Mouse (Mus musculus) adrenal gland, adult 8-10 months (tissue): ENCODE measurements at regions not wholly inside any gene's neighbourhood (a gene's known extent, or its start where the extent isn't known, plus 50 kb on each side); places are given as distances from the start of the nearest gene placed in this dataset.

Experiments used
- DNase-seq: peaks from one replicate; pipeline ENCODE4 v3.0.0; 2022

GRCm38 (mm10) chr1:194030651-194031228, 587.3 kb upstream of the Plxna2 start:
- DNase-seq, result no peak

GRCm38 (mm10) chr1:194026958-194027692, 590.9 kb upstream of the Plxna2 start:
- DNase-seq, result no peak

GRCm38 (mm10) chr1:194026213-194026612, 591.8 kb upstream of the Plxna2 start:
- DNase-seq, result no peak

GRCm38 (mm10) chr1:194019282-194019681, 598.7 kb upstream of the Plxna2 start:
- no peak for DNase-seq

GRCm38 (mm10) chr1:193992226-193992625, 622.1 kb upstream of the Camk1g start:
- no peak for DNase-seq

GRCm38 (mm10) chr1:193989956-193990675, 620.0 kb upstream of the Camk1g start:
- DNase-seq, result no peak

- no peak for DNase-seq
Observed at GRCm38 (mm10) chr1:193988970-193989904, 619.1 kb upstream of the Camk1g start.

GRCm38 (mm10) chr1:193980571-193980970, 610.5 kb upstream of the Camk1g start:
- DNase-seq, result peak; percentile 57

GRCm38 (mm10) chr1:193971537-193971936, 601.4 kb upstream of the Camk1g start:
- DNase-seq, result no peak

- DNase-seq, result no peak
Observed at GRCm38 (mm10) chr1:193969264-193969908, 599.3 kb upstream of the Camk1g start.

- no peak for DNase-seq
Observed at GRCm38 (mm10) chr1:193967957-193968926, 598.1 kb upstream of the Camk1g start.

GRCm38 (mm10) chr1:193966652-193967555, 596.8 kb upstream of the Camk1g start:
- DNase-seq, result no peak

GRCm38 (mm10) chr1:193965278-193965677, 595.2 kb upstream of the Camk1g start:
- no peak for DNase-seq

- no peak for DNase-seq
Observed at GRCm38 (mm10) chr1:193951936-193952335, 581.8 kb upstream of the Camk1g start.

GRCm38 (mm10) chr1:193949817-193950216, 579.7 kb upstream of the Camk1g start:
- DNase-seq, result no peak

- DNase-seq, result no peak
Observed at GRCm38 (mm10) chr1:193946953-193947586, 577.0 kb upstream of the Camk1g start.

- DNase-seq, result no peak
Observed at GRCm38 (mm10) chr1:193935969-193936368, 565.9 kb upstream of the Camk1g start.

GRCm38 (mm10) chr1:193934308-193934707, 564.2 kb upstream of the Camk1g start:
- DNase-seq, result no peak

- no peak for DNase-seq
Observed at GRCm38 (mm10) chr1:193931131-193931729, 561.1 kb upstream of the Camk1g start.
